Mouse (Mus musculus) liver, embryonic 16.5 days (tissue): ENCODE measurements at regions not wholly inside any gene's neighbourhood (a gene's known extent, or its start where the extent isn't known, plus 50 kb on each side); places are given as distances from the start of the nearest gene placed in this dataset.

Source experiments
- ATAC-seq: fragments of 200-750 bp; cut with Nextera tagmentation; 2 replicates; pipeline ENCODE4 v1.8.0; 2017; ENCODE audit warnings: low read depth, mild to moderate bottlenecking, moderate number of reproducible peaks, moderate library complexity
- H3K27ac ChIP-seq: fragments of 300-500 bp; sonication (generic); 2 replicates; pipeline ENCODE4 v1.5.1; 2014; ENCODE audit warnings: mild to moderate bottlenecking, low read length
- H3K27me3 ChIP-seq: fragments of 300-500 bp; sonication (generic); 2 replicates; pipeline ENCODE4 v1.6.1; 2014; ENCODE audit warnings: low read depth, low read length, mixed read lengths; ENCODE audit not compliant: control insufficient read depth, insufficient read depth
- H3K36me3 ChIP-seq: fragments of 300-500 bp; sonication (generic); 2 replicates; pipeline ENCODE4 v1.6.1; 2014; ENCODE audit warnings: mild to moderate bottlenecking; ENCODE audit not compliant: control insufficient read depth, insufficient read depth
- H3K4me1 ChIP-seq: fragments of 300-500 bp; sonication (generic); 2 replicates; pipeline ENCODE4 v1.6.1; 2014; ENCODE audit warnings: low read depth, low read length, mixed read lengths; ENCODE audit not compliant: control insufficient read depth
- H3K4me2 ChIP-seq: fragments of 300-500 bp; sonication (generic); 2 replicates; pipeline ENCODE4 v1.6.1; 2014; ENCODE audit warnings: low read depth, low read length, mixed read lengths
- H3K4me3 ChIP-seq: fragments of 300-500 bp; sonication (generic); 2 replicates; pipeline ENCODE4 v1.5.1; 2014; ENCODE audit warnings: low read depth, mild to moderate bottlenecking, low read length
- H3K9ac ChIP-seq: fragments of 300-500 bp; sonication (generic); 2 replicates; pipeline ENCODE4 v1.6.1; 2014; ENCODE audit warnings: low read depth, low read length
- H3K9me3 ChIP-seq: fragments of 300-500 bp; sonication (generic); replicated peaks from 2 replicates; pipeline ENCODE4 v1.6.1; 2016; ENCODE audit warnings: low read length; ENCODE audit not compliant: control insufficient read depth
- WGBS: fragments of 180-500 bp; shearing (Covaris S2); extraction: QIAGEN DNeasy Blood & Tissue Kit; methylation state at CpG from one replicate; pipeline ENCODE4 v1.1.7; 2014; ENCODE audit not compliant: insufficient replicate concordance; 5-methylcytosine and 5-hydroxymethylcytosine counted together

- H3K9me3 ChIP-seq = no peaks in the 10 kb centered on the region
- H3K4me2 ChIP-seq = no peak overlapping the region
- no peaks in the 10 kb centered on the region for H3K27me3 ChIP-seq
- no peak for ATAC-seq
- no peak overlapping the region for H3K4me3 ChIP-seq
- no peaks in the 10 kb centered on the region for H3K36me3 ChIP-seq
- H3K4me1 ChIP-seq = no peaks in the 10 kb centered on the region
- 44% methylated on average over 5 of the region's 5 CpGs for WGBS
- H3K27ac ChIP-seq = no peak overlapping the region
- no peak overlapping the region for H3K9ac ChIP-seq
Observed at GRCm38 (mm10) chr14:120127481-120127880, 85.2 kb upstream of the Oxgr1 start.

DNA sequence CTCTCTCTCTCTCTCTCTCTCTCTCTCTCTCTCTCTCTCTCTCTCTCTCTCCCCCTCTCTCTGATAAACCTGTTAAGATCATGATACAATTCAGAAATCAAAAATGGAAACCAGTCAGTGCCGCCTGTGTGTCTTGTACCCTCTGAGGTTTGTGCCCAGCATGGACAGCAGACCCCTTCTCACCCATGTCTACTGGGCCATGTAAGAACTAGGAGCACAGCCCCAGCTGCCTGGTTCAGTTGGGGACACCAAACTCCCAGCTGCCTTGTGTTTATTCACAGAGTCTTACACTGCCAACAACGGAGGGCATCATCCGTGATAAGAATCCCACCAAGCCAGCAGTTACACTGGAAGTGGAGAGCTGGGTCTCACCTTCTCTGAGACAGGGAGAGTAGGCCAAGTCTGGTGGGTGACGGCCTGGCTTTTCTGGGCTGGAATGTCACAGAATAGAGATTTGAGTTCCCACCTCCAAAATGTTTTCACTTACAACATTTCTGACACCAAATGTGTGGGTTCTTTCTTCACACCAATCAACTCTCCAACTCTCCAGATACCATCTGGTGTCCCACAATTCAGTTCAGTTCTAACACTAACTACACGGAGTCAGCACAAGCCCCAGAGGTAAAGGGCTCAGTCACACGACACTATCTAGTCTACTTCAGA, 92.2 kb upstream of the Oxgr1 start:
- H3K27ac ChIP-seq = no peak overlapping the region
- no peak overlapping the region for H3K9ac ChIP-seq
- no peaks in the 10 kb centered on the region for H3K36me3 ChIP-seq
- H3K4me1 ChIP-seq = no peaks in the 10 kb centered on the region
- no peak overlapping the region for H3K4me2 ChIP-seq
- no peak overlapping the region for H3K4me3 ChIP-seq
- H3K27me3 ChIP-seq = no peaks in the 10 kb centered on the region
- H3K9me3 ChIP-seq = no peaks in the 10 kb centered on the region
- 65% methylated on average over 6 of the region's 6 CpGs for WGBS
- ATAC-seq = no peak

DNA sequence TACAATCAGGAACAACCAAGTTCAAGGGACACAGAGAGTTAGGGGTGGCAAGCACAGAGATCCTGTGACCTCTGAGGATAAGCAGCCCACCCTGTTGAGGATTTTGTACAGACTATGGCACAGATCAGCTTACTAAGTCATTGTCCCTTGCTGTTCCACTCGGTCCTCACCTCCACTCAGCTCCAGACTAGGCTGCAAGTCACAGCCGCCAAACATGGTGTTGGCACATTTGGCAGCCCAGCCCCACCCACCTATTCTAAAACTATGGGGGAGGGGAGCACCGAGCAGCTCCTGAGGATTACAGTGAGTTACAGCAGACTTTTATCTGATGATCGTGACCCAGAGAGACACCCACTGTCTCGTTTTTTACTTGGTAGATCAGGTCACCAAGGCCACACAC, 93.0 kb upstream of the Oxgr1 start:
- Histone ChIP-seq H3K27me3 (no peaks in the 10 kb centered on the region), H3K36me3 (no peaks in the 10 kb centered on the region), H3K27ac (no peak overlapping the region), H3K9me3 (no peaks in the 10 kb centered on the region), H3K9ac (no peak overlapping the region), H3K4me3 (no peak overlapping the region), H3K4me1 (no peaks in the 10 kb centered on the region), H3K4me2 (no peak overlapping the region)
- ATAC-seq = no peak
- 42% methylated on average over 5 of the region's 5 CpGs for whole genome bisulfite sequencing

DNA sequence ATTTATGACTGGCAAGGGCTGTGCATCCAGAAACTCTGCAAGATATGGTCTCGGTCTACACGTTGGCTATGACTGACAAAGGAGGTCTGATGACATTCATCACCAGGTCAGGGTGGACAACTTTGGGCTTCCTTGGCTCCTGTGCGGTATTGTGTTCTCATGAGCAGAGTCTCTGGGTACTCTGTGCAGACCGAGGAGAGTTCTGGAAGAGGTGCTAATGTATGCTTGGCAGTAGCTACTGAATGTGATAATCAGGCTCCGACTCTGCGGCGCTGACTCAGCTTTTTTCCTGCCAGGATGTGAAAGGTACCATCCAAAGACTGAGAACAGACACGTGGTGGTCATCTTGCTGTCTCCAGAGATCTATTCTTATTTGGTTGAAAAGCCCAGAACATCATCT, 94.5 kb upstream of the Oxgr1 start:
- 63% methylated on average over 8 of the region's 8 CpGs for WGBS
- no peak for ATAC-seq

GRCm38 (mm10) chr14:120137680-120138136, 95.5 kb upstream of the Oxgr1 start:
- H3K4me1 ChIP-seq = no peaks in the 10 kb centered on the region
- no peaks in the 10 kb centered on the region for H3K9me3 ChIP-seq
- 1% methylated on average over 21 of the region's 21 CpGs for WGBS
- ATAC-seq = peak; percentile 85
- no peaks in the 10 kb centered on the region for H3K27me3 ChIP-seq
- no peak overlapping the region for H3K9ac ChIP-seq
- no peak overlapping the region for H3K27ac ChIP-seq
- H3K4me3 ChIP-seq = peak overlapping the region; percentile 30
- no peaks in the 10 kb centered on the region for H3K36me3 ChIP-seq
- peak overlapping the region; percentile 45 for H3K4me2 ChIP-seq

More for the DNA sequence above, 94.5 kb upstream of the Oxgr1 start:
- Histone ChIP-seq H3K9me3 (no peaks in the 10 kb centered on the region), H3K36me3 (no peaks in the 10 kb centered on the region), H3K4me1 (no peaks in the 10 kb centered on the region), H3K9ac (no peak overlapping the region), H3K4me3 (no peak overlapping the region), H3K27me3 (no peaks in the 10 kb centered on the region), H3K4me2 (no peak overlapping the region), H3K27ac (no peak overlapping the region)

DNA sequence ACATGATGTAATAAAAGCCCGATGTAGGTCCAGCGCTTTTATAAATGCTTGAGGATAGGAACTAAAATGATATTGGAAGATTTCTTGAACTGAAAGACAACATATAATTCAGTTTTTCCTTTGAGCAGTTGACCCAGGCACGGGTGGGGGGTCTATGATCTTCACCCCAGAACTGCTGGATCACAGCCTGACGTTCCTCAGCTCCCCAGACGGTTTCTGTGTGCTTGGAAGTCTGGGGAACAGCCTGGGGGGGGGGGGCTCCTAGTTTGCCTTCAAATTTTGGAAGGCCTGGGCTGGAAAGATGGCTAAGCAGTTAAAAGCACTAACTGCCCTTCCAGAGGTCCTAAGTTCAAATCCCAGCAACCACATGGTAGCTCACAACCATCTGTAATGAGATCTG, 96.3 kb upstream of the Oxgr1 start:
- no peaks in the 10 kb centered on the region for H3K36me3 ChIP-seq
- no peak overlapping the region for H3K27ac ChIP-seq
- H3K4me1 ChIP-seq = no peaks in the 10 kb centered on the region
- WGBS = 48% methylated on average over 5 of the region's 5 CpGs
- H3K4me3 ChIP-seq = no peak overlapping the region
- no peak overlapping the region for H3K9ac ChIP-seq
- H3K9me3 ChIP-seq = no peaks in the 10 kb centered on the region
- no peak overlapping the region for H3K4me2 ChIP-seq
- no peaks in the 10 kb centered on the region for H3K27me3 ChIP-seq
- ATAC-seq = no peak

GRCm38 (mm10) chr14:120139256-120139655, 97.0 kb upstream of the Oxgr1 start:
- Histone ChIP-seq H3K4me2 (no peak overlapping the region), H3K9me3 (no peaks in the 10 kb centered on the region), H3K4me3 (no peak overlapping the region), H3K27ac (no peak overlapping the region), H3K36me3 (no peaks in the 10 kb centered on the region), H3K9ac (no peak overlapping the region), H3K27me3 (no peaks in the 10 kb centered on the region), H3K4me1 (no peaks in the 10 kb centered on the region)
- 79% methylated on average over 14 of the region's 14 CpGs for WGBS
- no peak for ATAC-seq

DNA sequence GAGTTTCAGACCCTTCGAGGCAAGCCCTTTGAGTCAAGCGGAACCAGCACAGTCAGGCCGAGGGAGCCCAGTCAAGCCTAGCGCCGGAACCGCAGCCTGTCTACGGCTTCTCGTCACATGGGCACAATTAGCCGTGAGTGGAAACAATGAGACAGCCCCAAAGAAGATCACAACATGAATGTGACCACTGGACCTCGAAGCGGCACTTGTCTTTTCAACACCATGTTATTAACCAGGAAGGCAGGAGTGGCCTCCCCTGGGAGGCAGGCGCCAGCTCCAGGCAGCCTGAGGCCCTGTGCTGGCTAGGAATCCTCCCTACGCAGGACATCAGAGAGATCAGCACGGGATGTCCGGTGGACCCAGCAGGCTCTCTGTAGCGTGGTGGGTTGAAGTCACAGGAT, 97.4 kb upstream of the Oxgr1 start:
- H3K9ac ChIP-seq = no peak overlapping the region
- no peaks in the 10 kb centered on the region for H3K27me3 ChIP-seq
- no peak for ATAC-seq
- H3K36me3 ChIP-seq = no peaks in the 10 kb centered on the region
- no peak overlapping the region for H3K27ac ChIP-seq
- no peaks in the 10 kb centered on the region for H3K9me3 ChIP-seq
- no peak overlapping the region for H3K4me2 ChIP-seq
- H3K4me3 ChIP-seq = no peak overlapping the region
- WGBS = 77% methylated on average over 16 of the region's 16 CpGs
- no peaks in the 10 kb centered on the region for H3K4me1 ChIP-seq

- Histone ChIP-seq H3K4me1 (no peaks in the 10 kb centered on the region), H3K27me3 (no peaks in the 10 kb centered on the region), H3K9ac (no peak overlapping the region), H3K36me3 (no peaks in the 10 kb centered on the region), H3K4me2 (no peak overlapping the region), H3K27ac (no peak overlapping the region), H3K4me3 (no peak overlapping the region), H3K9me3 (no peaks in the 10 kb centered on the region)
- WGBS = 73% methylated on average over 8 of the region's 8 CpGs
- ATAC-seq = no peak
Observed at GRCm38 (mm10) chr14:120140211-120140610, 98.0 kb upstream of the Oxgr1 start.
